ENCODE assay signal across 11 mouse cellular contexts in the genomic region with DNA sequence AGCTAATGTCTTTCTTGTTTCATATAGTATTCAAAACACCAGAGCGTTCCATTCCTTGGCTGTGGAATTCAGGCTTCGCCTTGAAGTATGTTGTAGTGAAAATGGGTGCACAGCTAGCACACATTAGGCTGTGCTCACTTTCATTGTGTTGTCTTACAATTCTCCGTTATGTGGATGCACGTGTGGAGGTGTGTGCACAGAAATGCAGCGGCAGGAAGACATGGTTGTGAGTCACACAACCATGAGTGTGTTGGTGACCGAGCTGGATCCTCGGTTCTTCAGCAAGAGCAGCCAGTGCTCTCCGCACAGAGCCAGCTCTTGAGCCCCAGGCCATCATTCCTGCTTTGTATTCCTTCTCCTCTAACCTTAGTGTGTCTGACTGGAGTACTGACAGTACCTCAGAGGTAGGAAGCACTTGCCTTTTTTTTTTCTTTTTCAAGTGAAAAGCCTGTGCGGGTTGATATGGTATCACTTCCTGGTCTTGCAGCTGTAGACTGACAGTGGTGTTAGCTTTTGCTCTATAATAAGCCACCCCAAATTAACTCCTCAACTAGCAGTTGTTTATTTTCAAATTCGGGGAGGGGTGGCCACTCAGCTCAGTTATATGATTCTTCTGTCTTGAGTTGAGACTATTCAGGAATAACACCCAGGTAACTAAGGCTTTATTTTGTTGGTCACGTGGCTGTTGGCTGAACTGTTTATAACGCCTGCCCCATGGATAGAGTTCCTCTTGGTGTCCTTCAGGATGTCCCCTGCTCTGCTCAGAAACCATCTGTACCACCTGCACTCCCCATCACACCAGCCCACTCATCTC. TPM values are rescaled to one million over a fixed set of nuclear protein-coding genes. Genes with fewer than 3 reads are reported as not detected.
DNase-seq lines count a peak whose midpoint lies in the region; ATAC-seq and TF ChIP-seq lines count a peak whose summit lies in the region.
"Had no signal": no experiment of that assay in that cellular context is flagged by ENCODE, and none has a peak within 500 bp of the region (broad histone marks: within the 10 kb centered on the region; RNA-seq: fewer than 3 reads in every experiment).

No protein-coding gene starts in this region.

- H3K36me3 ChIP-seq in liver, embryonic 12.5 days, result no peaks in the 10 kb centered on the region
- H3K36me3 ChIP-seq in stomach, postnatal 0 days (ENCODE audit: control insufficient read depth, insufficient read depth, low read length), result no peaks in the 10 kb centered on the region
- H3K36me3 ChIP-seq: limb, embryonic 13.5 days had no signal

- H3K4me2 ChIP-seq in liver, embryonic 12.5 days, result peak overlapping the region; percentile 13; the same call in 1 of the 2 replicates
- H3K4me2 ChIP-seq in stomach, postnatal 0 days (replicated peaks; ENCODE audit: low read depth), result no peak overlapping the region
- H3K4me2 ChIP-seq: limb, embryonic 13.5 days had no signal

- 55% methylated on average over 12 of the region's 12 CpGs for WGBS in liver, embryonic 12.5 days (ENCODE audit: insufficient replicate concordance)
- 68% methylated on average over 12 of the region's 12 CpGs for WGBS in stomach, postnatal 0 days

- H3K4me3 ChIP-seq in gastrocnemius, adult 2 months, result no peak overlapping the region
- no peak overlapping the region for H3K4me3 ChIP-seq in liver, embryonic 12.5 days
- H3K4me3 ChIP-seq in stomach, postnatal 0 days (ENCODE audit: low read depth, low read length), result no peak overlapping the region
- H3K4me3 ChIP-seq: limb, embryonic 13.5 days had no signal

- no peak for DNase-seq in gastrocnemius, adult 2 months
- no peak for DNase-seq in gastrocnemius, postnatal 4 days (ENCODE audit: low spot score in 2 of 2)
- DNase-seq in thymus, postnatal 4 days, result peak; percentile 16
- no peak for DNase-seq in thymus, postnatal 36 days
- DNase-seq in stomach, postnatal 0 days (ENCODE audit: low spot score), result no peak
- no peak for DNase-seq in cerebellum, postnatal 36 days
- no peak for DNase-seq in right cerebral cortex, adult 2 months (ENCODE audit: low spot score in 2 of 2)
- DNase-seq: gastrocnemius, postnatal 10 days had no signal

- no peak overlapping the region for H3K9ac ChIP-seq in liver, embryonic 12.5 days
- H3K9ac ChIP-seq in stomach, postnatal 0 days (ENCODE audit: low read length), result no peak overlapping the region
- H3K9ac ChIP-seq: limb, embryonic 13.5 days had no signal

- TF ChIP-seq CTCF in gastrocnemius, adult 2 months (IDR thresholded peaks at IDR 0.05), result no peak
- no peak for TF ChIP-seq CTCF in stomach, postnatal 0 days (IDR thresholded peaks at IDR 0.05; ENCODE audit: low read depth)

- peak; percentile 38; the same call in 1 of the 2 replicates for ATAC-seq in liver, embryonic 12.5 days
- ATAC-seq in stomach, postnatal 0 days (ENCODE audit: low FRiP score, low TSS enrichment), result no peak

- no peaks in the 10 kb centered on the region for H3K27me3 ChIP-seq in liver, embryonic 12.5 days (replicated peaks)
- H3K27me3 ChIP-seq in stomach, postnatal 0 days (ENCODE audit: control insufficient read depth, insufficient read depth, low read length), result no peaks in the 10 kb centered on the region
- H3K27me3 ChIP-seq: limb, embryonic 13.5 days had no signal

- no peak for TF ChIP-seq EP300 in stomach, postnatal 0 days (optimal IDR thresholded peaks at IDR 0.05)

- intact Hi-C loops in gastrocnemius, adult 2 months (cut with DNase I), result no loop called here

- peak overlapping the region; percentile 6; the same call in 1 of the 2 replicates for H3K27ac ChIP-seq in gastrocnemius, adult 2 months
- H3K27ac ChIP-seq in liver, embryonic 12.5 days, result 0 out of 2 replicates have a peak overlapping the region, but pooled peaks have one; percentile 16
- H3K27ac ChIP-seq in stomach, postnatal 0 days (replicated peaks), result peak overlapping the region; percentile 40; the same call in 1 of the 2 replicates
- H3K27ac ChIP-seq: limb, embryonic 13.5 days; macrophage had no signal

- peaks cover 45% of the 10 kb centered on the region for H3K4me1 ChIP-seq in liver, embryonic 12.5 days
- H3K4me1 ChIP-seq in stomach, postnatal 0 days (replicated peaks; ENCODE audit: control insufficient read depth, insufficient read depth), result 0 out of 2 replicates have a peak, but pooled peaks cover 3% of the 10 kb centered on the region

- H3K9me3 ChIP-seq in liver, embryonic 12.5 days (replicated peaks), result no peaks in the 10 kb centered on the region
- H3K9me3 ChIP-seq in stomach, postnatal 0 days (ENCODE audit: control insufficient read depth, low read length), result no peaks in the 10 kb centered on the region
- H3K9me3 ChIP-seq: limb, embryonic 13.5 days had no signal

RNA-seq across cellular contexts. Expression of a gene that starts 48.2 kb away (rescaled TPM):
- 10 to 100 TPM; 28.0 to 28.9 TPM for total RNA-seq in gastrocnemius, adult 2 months (2021)
- 10 to 100 TPM; 49.3 to 53.6 TPM for total RNA-seq in gastrocnemius, postnatal 4 days (2021)
- 30.9 and 35.0 TPM in 2 replicates for polyA plus RNA-seq in liver, embryonic 12.5 days (2016; fragmentation: Nextera tagmentation; extraction: Ambion mirVana)
- 164 and 166 TPM in 2 replicates for polyA plus RNA-seq in stomach, postnatal 0 days (2015; fragmentation: Nextera tagmentation; extraction: Ambion mirVana)
